Mouse (Mus musculus) liver, embryonic 11.5 days (tissue): ENCODE measurements around the gene Slc35e4. TPM values are rescaled to one million over a fixed set of nuclear protein-coding genes. Genes with fewer than 3 reads are reported as not detected.

Experiments
- polyA plus RNA-seq: library from polyadenylated mRNA; unstranded; fragments of >200 nt; fragmentation: Nextera tagmentation; extraction: Ambion mirVana; gene quantifications from 2 replicates; pipeline ENCODE4 v1.2.1, GENCODE M21; 2014

The Slc35e4 gene
- polyA plus RNA-seq, 1 experiment from 2014 or later = 1.4 TPM

Other genes with a start within 250 kb of the Slc35e4 start
- gene Osbp2, start 50.8 kb downstream of the Slc35e4 start, polyA plus RNA-seq = 0.32 and 0.38 TPM in 2 replicates
- gene 4921536K21Rik, start 19.6 kb downstream of the Slc35e4 start, polyA plus RNA-seq = not detected in 2 replicates
- gene Dusp18, start 19.4 kb downstream of the Slc35e4 start, polyA plus RNA-seq = 2.0 and 2.5 TPM in 2 replicates
- gene Tcn2, start 17.5 kb upstream of the Slc35e4 start, polyA plus RNA-seq = 21.1 and 22.7 TPM in 2 replicates
- 105 and 112 TPM in 2 replicates for gene Pes1, start 49.3 kb upstream of the Slc35e4 start, polyA plus RNA-seq
- gene 4930556J24Rik, start 62.1 kb upstream of the Slc35e4 start, polyA plus RNA-seq = 0.16 and 0.29 TPM in 2 replicates
- 0.87 and 1.5 TPM in 2 replicates for gene Gal3st1, start 69.0 kb upstream of the Slc35e4 start, polyA plus RNA-seq
- 0.88 and 1.1 TPM in 2 replicates for gene Sec14l4, start 116.8 kb upstream of the Slc35e4 start, polyA plus RNA-seq
- gene Sec14l3, start 150.2 kb upstream of the Slc35e4 start, polyA plus RNA-seq = not detected in 2 replicates
- gene Mtfp1, start 180.8 kb upstream of the Slc35e4 start, polyA plus RNA-seq = 48.8 and 51.8 TPM in 2 replicates
- gene Sec14l2, start 208.8 kb upstream of the Slc35e4 start, polyA plus RNA-seq = 6.2 and 6.8 TPM in 2 replicates
- gene Rnf215, start 220.5 kb upstream of the Slc35e4 start, polyA plus RNA-seq = 10.4 and 11.6 TPM in 2 replicates
- gene Ccdc157, start 245.6 kb upstream of the Slc35e4 start, polyA plus RNA-seq = 2.2 and 2.3 TPM in 2 replicates
- 76.0 and 76.7 TPM in 2 replicates for gene Sf3a1, start 245.7 kb upstream of the Slc35e4 start, polyA plus RNA-seq